Mouse (Mus musculus) embryonic facial prominence, embryonic 12.5 days (tissue): ENCODE measurements around the gene Git2. TPM values are rescaled to one million over a fixed set of nuclear protein-coding genes. Genes with fewer than 3 reads are reported as not detected.
A peak's percentile ranks its signal among the peaks of the same experiment; 100 is the strongest.

Experiments used
- ATAC-seq: fragments of 200-750 bp; cut with Nextera tagmentation; 2 replicates; pipeline ENCODE4 v1.8.0; 2017; ENCODE audit not compliant: insufficient number of reproducible peaks, insufficient read depth, low FRiP score, low TSS enrichment
- H3K27ac ChIP-seq: fragments of 300-500 bp; sonication (generic); 2 replicates; pipeline ENCODE4 v1.5.1; 2016; ENCODE audit warnings: mild to moderate bottlenecking
- H3K27me3 ChIP-seq: fragments of 300-500 bp; sonication (generic); 2 replicates; pipeline ENCODE4 v1.6.1; 2016; ENCODE audit warnings: mild to moderate bottlenecking, moderate library complexity
- H3K36me3 ChIP-seq: fragments of 300-500 bp; sonication (generic); 2 replicates; pipeline ENCODE4 v1.6.1; 2016; ENCODE audit warnings: mild to moderate bottlenecking
- H3K4me1 ChIP-seq: fragments of 300-500 bp; sonication (generic); 2 replicates; pipeline ENCODE4 v1.6.1; 2016
- H3K4me2 ChIP-seq: fragments of 300-500 bp; sonication (generic); replicated peaks from 2 replicates; pipeline ENCODE4 v1.6.1; 2016; ENCODE audit warnings: mild to moderate bottlenecking, moderate library complexity
- H3K4me3 ChIP-seq: fragments of 300-500 bp; sonication (generic); 2 replicates; pipeline ENCODE4 v1.5.1; 2016; ENCODE audit warnings: mild to moderate bottlenecking
- H3K9ac ChIP-seq: fragments of 300-500 bp; sonication (generic); 2 replicates; pipeline ENCODE4 v1.6.1; 2016; ENCODE audit warnings: mild to moderate bottlenecking, moderate library complexity
- H3K9me3 ChIP-seq: fragments of 300-500 bp; sonication (generic); 2 replicates; pipeline ENCODE4 v1.6.1; 2016; ENCODE audit warnings: mild to moderate bottlenecking, moderate library complexity
- WGBS: fragments of 180-500 bp; shearing (Covaris S2); methylation state at CpG from one replicate; pipeline ENCODE4 v1.1.7; 2016; 5-methylcytosine and 5-hydroxymethylcytosine counted together
- polyA plus RNA-seq: library from polyadenylated mRNA; unstranded; fragments of >200 nt; fragmentation: Nextera tagmentation; extraction: Ambion mirVana; gene quantifications from 2 replicates; pipeline ENCODE4 v1.2.1, GENCODE M21; 2016

The Git2 gene
- 48.2 and 52.6 TPM in 2 replicates for polyA plus RNA-seq

GRCm38 (mm10) chr5:114775056-114775979 lies at the start of gene Git2:
Gene Git2, minus strand, starts transcription at chr5:114775517.
- Histone ChIP-seq H3K9me3 (no peaks in the 10 kb centered on the region), H3K36me3 (no peaks in the 10 kb centered on the region), H3K27ac (peak within 1 kb of the TSS; percentile 92), H3K4me1 (peaks cover 18% of the 10 kb centered on the region), H3K27me3 (no peaks in the 10 kb centered on the region), H3K4me3 (peak within 1 kb of the TSS; percentile 99), H3K4me2 (peak within 1 kb of the TSS; percentile 73), H3K9ac (peak within 1 kb of the TSS; percentile 97)
- under 1% methylated on average over 45 of the region's 63 CpGs for WGBS
- 0 out of 2 replicates have a peak, but pooled peaks have one; percentile 3 for ATAC-seq

GRCm38 (mm10) chr5:114824197-114824596 lies 48.9 kb upstream of the Git2 start:
- Histone ChIP-seq H3K27ac (no peak overlapping the region), H3K36me3 (peaks cover 9% of the 10 kb centered on the region), H3K4me1 (0 out of 2 replicates have a peak, but pooled peaks cover 5% of the 10 kb centered on the region), H3K9me3 (no peaks in the 10 kb centered on the region), H3K4me3 (no peak overlapping the region), H3K9ac (no peak overlapping the region), H3K27me3 (no peaks in the 10 kb centered on the region), H3K4me2 (no peak overlapping the region)
- 0 out of 2 replicates have a peak, but pooled peaks have one; percentile 38 for ATAC-seq
- 17% methylated on average over 9 of the region's 9 CpGs for WGBS

GRCm38 (mm10) chr5:114822796-114823688 lies 47.7 kb upstream of the Git2 start, which contains the start of gene 1500011B03Rik:
Gene 1500011B03Rik, minus strand, starts transcription at chr5:114823468.
- Histone ChIP-seq H3K27ac (peak within 1 kb of the TSS; percentile 82), H3K9me3 (no peaks in the 10 kb centered on the region), H3K4me3 (peak within 1 kb of the TSS; percentile 66), H3K9ac (peak within 1 kb of the TSS; percentile 71), H3K4me2 (peak within 1 kb of the TSS; percentile 49), H3K4me1 (0 out of 2 replicates have a peak, but pooled peaks cover 5% of the 10 kb centered on the region), H3K27me3 (no peaks in the 10 kb centered on the region), H3K36me3 (peaks cover 9% of the 10 kb centered on the region)
- peak; percentile 81 for ATAC-seq
- WGBS = 8% methylated on average over 53 of the region's 53 CpGs

GRCm38 (mm10) chr5:114818124-114818523 lies 42.8 kb upstream of the Git2 start:
- Histone ChIP-seq H3K4me1 (no peaks in the 10 kb centered on the region), H3K9me3 (no peaks in the 10 kb centered on the region), H3K27ac (no peak overlapping the region), H3K36me3 (peaks cover 9% of the 10 kb centered on the region), H3K4me2 (no peak overlapping the region), H3K27me3 (no peaks in the 10 kb centered on the region), H3K9ac (no peak overlapping the region), H3K4me3 (no peak overlapping the region)
- no peak for ATAC-seq
- 80% methylated on average over 11 of the region's 11 CpGs for WGBS

DNA sequence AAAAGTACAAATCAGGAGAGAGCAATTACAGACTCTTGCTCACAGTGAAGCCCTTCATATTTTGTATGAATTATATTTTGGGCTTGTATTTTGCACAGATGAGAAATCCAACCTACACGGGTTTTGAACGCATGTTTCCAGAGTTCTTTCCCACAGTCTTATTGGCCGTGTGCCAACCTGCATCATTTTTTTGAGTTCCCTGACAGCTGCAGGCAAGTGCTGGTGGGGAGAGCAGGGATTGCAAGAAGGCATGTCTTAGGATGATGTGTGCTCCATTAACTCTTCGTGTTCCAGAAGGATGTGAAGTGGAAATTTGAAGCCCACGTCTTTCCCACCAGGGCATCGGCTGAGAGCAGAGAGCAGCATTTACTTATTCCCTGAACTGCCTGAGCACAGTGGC lies 41.3 kb upstream of the Git2 start:
- Histone ChIP-seq H3K27me3 (no peaks in the 10 kb centered on the region), H3K4me1 (peaks cover 3% of the 10 kb centered on the region; the same call in 1 of the 2 replicates), H3K9ac (no peak overlapping the region), H3K27ac (no peak overlapping the region), H3K4me3 (no peak overlapping the region), H3K4me2 (no peak overlapping the region), H3K36me3 (peaks cover 3% of the 10 kb centered on the region), H3K9me3 (no peaks in the 10 kb centered on the region)
- WGBS = 60% methylated on average over 6 of the region's 6 CpGs
- ATAC-seq = no peak

DNA sequence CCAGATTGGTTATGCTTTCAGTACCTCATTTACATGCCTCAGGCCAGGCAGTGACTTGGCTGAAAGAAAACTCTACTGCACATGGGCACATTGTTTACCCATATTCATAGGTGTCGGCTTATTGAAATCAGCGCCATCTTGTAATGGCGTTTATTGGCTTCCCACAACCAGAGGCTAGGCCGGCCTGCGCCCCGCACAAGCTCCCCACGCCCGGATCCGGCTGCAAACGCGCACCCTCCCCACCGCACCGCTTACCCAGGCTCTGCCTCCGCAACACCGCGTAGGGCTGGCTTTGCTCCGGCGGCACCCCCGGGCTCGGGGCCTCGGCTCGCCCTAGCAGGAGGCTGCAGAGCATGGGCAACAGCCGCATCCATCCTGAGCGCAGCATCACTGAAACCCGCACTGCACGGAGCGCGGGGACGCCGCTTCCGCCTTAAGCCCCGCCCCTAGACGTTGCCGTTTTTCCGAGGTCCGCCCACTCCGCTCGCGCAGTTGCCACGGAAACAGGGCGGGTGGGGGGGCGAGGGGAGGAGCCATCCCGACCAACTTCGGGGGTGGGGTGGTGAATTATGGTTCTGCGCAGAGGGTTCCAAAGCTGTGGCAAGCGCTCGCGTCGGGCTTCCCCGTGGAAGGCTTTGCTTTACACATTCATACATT lies 38.3 kb upstream of the Git2 start:
- Histone ChIP-seq H3K4me3 (peak overlapping the region; percentile 93), H3K4me2 (peak overlapping the region; percentile 54), H3K9ac (peak overlapping the region; percentile 78), H3K36me3 (peaks cover 18% of the 10 kb centered on the region), H3K9me3 (no peaks in the 10 kb centered on the region), H3K27ac (peak overlapping the region; percentile 93), H3K27me3 (no peaks in the 10 kb centered on the region), H3K4me1 (peaks cover 6% of the 10 kb centered on the region)
- peak; percentile 89 for ATAC-seq
- under 1% methylated on average over 50 of the region's 50 CpGs for WGBS

GRCm38 (mm10) chr5:114809826-114810225 lies 34.5 kb upstream of the Git2 start:
- H3K36me3 ChIP-seq = peaks cover 41% of the 10 kb centered on the region
- no peak for ATAC-seq
- H3K4me2 ChIP-seq = no peak overlapping the region
- no peak overlapping the region for H3K27ac ChIP-seq
- H3K9me3 ChIP-seq = no peaks in the 10 kb centered on the region
- no peaks in the 10 kb centered on the region for H3K27me3 ChIP-seq
- WGBS = 88% methylated on average over 5 of the region's 5 CpGs
- no peak overlapping the region for H3K9ac ChIP-seq
- H3K4me3 ChIP-seq = no peak overlapping the region
- H3K4me1 ChIP-seq = peaks cover 14% of the 10 kb centered on the region

GRCm38 (mm10) chr5:114809181-114809756 lies 34.0 kb upstream of the Git2 start:
- ATAC-seq = no peak
- Histone ChIP-seq H3K27me3 (no peaks in the 10 kb centered on the region), H3K4me2 (no peak overlapping the region), H3K9me3 (no peaks in the 10 kb centered on the region), H3K36me3 (peaks cover 47% of the 10 kb centered on the region), H3K27ac (no peak overlapping the region), H3K9ac (no peak overlapping the region), H3K4me3 (no peak overlapping the region), H3K4me1 (peaks cover 14% of the 10 kb centered on the region)
- 75% methylated on average over 10 of the region's 10 CpGs for WGBS

DNA sequence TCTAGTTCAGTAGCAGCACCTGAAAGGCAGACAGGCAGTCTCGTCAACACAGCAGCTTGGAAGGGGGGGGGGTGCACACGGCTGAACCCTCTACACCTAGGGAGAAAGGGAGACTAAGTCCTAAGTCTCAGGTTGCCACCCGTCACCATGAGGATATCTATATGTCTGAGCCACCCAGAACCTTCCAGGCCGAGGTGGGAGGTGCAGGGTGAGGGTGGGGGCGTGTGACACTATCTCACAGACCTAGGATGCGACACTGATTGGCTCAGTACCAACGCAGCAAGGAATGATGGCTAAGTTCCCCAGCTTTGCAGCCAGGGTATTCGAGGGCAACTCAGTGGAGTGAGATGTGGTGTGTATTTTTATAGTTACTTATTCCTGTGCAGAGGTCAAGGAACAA lies 33.1 kb upstream of the Git2 start:
- H3K27ac ChIP-seq = no peak overlapping the region
- H3K36me3 ChIP-seq = peaks cover 56% of the 10 kb centered on the region
- 61% methylated on average over 8 of the region's 8 CpGs for WGBS

GRCm38 (mm10) chr5:114807893-114808292 lies 32.6 kb upstream of the Git2 start:
- H3K9me3 ChIP-seq = no peaks in the 10 kb centered on the region
- H3K4me3 ChIP-seq = no peak overlapping the region
- WGBS = 54% methylated on average over 6 of the region's 6 CpGs
- H3K27me3 ChIP-seq = no peaks in the 10 kb centered on the region
- peaks cover 61% of the 10 kb centered on the region for H3K36me3 ChIP-seq
- no peak for ATAC-seq
- no peak overlapping the region for H3K27ac ChIP-seq
- peaks cover 14% of the 10 kb centered on the region for H3K4me1 ChIP-seq
- no peak overlapping the region for H3K9ac ChIP-seq
- no peak overlapping the region for H3K4me2 ChIP-seq

More for the DNA sequence above, 33.1 kb upstream of the Git2 start:
- H3K4me1 ChIP-seq = peaks cover 14% of the 10 kb centered on the region
- ATAC-seq = no peak
- no peak overlapping the region for H3K4me3 ChIP-seq
- no peak overlapping the region for H3K9ac ChIP-seq
- no peaks in the 10 kb centered on the region for H3K27me3 ChIP-seq
- H3K4me2 ChIP-seq = no peak overlapping the region
- no peaks in the 10 kb centered on the region for H3K9me3 ChIP-seq

DNA sequence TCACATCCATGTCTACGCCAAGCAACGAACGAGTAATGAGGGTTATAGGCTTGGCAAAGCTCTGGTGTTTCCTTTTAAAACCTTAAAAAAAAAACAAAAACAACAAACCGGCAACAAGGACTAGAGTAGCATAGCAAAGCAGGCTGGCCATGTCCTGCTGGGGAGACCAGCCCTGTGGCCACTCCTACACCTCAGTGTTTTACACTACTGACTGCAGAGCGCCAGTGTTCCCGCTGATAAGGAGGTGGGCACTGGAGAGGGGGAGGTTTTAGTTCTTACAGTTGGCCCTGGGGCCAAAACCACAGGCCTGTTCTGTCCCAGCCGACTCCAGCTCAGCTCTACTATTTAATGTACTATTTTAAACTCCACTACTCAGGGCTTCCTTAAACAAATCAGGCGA lies 32.2 kb upstream of the Git2 start:
- no peaks in the 10 kb centered on the region for H3K9me3 ChIP-seq
- H3K9ac ChIP-seq = no peak overlapping the region
- peaks cover 14% of the 10 kb centered on the region for H3K4me1 ChIP-seq
- no peaks in the 10 kb centered on the region for H3K27me3 ChIP-seq
- ATAC-seq = no peak
- no peak overlapping the region for H3K4me3 ChIP-seq
- H3K27ac ChIP-seq = peak overlapping the region; percentile 32; the same call in 1 of the 2 replicates
- H3K36me3 ChIP-seq = peaks cover 65% of the 10 kb centered on the region
- H3K4me2 ChIP-seq = no peak overlapping the region
- WGBS = 25% methylated on average over 8 of the region's 8 CpGs
